ENCODE assay signal across 11 mouse cellular contexts in the genomic region with DNA sequence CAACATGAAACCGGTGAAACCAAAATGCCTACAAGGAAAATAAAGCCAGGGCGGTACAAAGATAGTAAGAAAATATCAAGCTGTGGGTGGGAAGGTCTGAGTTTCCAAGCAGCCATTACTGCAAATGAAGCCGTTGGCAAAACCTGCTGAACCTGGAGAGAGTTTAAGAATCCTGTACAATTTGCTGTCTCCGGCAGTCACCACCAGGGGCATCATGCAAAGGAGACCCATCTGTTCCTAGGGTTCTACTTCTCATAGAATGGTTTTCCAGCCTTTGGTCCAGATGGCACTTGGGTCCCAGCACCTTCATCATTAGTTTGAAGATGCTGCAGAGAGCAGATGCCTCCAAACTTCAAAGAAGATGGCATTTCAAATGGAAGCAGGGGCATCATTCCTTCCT.
A peak's percentile ranks its signal among the peaks of the same experiment; 100 is the strongest.
DNase-seq lines count a peak whose midpoint lies in the region; ATAC-seq and TF ChIP-seq lines count a peak whose summit lies in the region.
"Had no signal": no experiment of that assay in that cellular context is flagged by ENCODE, and none has a peak within 500 bp of the region (broad histone marks: within the 10 kb centered on the region; RNA-seq: fewer than 3 reads in every experiment).

No protein-coding gene starts in this region.

- H3K4me3 ChIP-seq in cerebellum, adult 2 months (replicated peaks; ENCODE audit: insufficient read depth, low read depth, low read length): no peak overlapping the region
- no peak overlapping the region for H3K4me3 ChIP-seq in layer of hippocampus, adult 2 months
- no peak overlapping the region for H3K4me3 ChIP-seq in forebrain, embryonic 11.5 days (ENCODE audit: low read depth, low read length)
- H3K4me3 ChIP-seq: limb, embryonic 13.5 days; midbrain, embryonic 15.5 days had no signal

- TF ChIP-seq CTCF in cerebellum, adult 2 months (IDR thresholded peaks at IDR 0.05; ENCODE audit: borderline replicate concordance, insufficient read depth, low read depth, low read length): peak; percentile 35; the same call in 1 of the 2 replicates
- peak; percentile 67 for TF ChIP-seq CTCF in layer of hippocampus, adult 2 months (conservative IDR thresholded peaks at IDR 0.05)

- H3K27ac ChIP-seq in cerebellum, adult 2 months (ENCODE audit: insufficient read depth, low read length): no peak overlapping the region
- no peak overlapping the region for H3K27ac ChIP-seq in layer of hippocampus, adult 2 months
- no peak overlapping the region for H3K27ac ChIP-seq in forebrain, embryonic 11.5 days (ENCODE audit: low read depth, low read length)
- H3K27ac ChIP-seq: limb, embryonic 13.5 days; midbrain, embryonic 15.5 days had no signal

- no peak for ATAC-seq in forebrain, embryonic 11.5 days (replicated peaks; ENCODE audit: low FRiP score)
- ATAC-seq: midbrain, embryonic 15.5 days had no signal

- H3K4me2 ChIP-seq in forebrain, embryonic 11.5 days (ENCODE audit: low read depth, low read length, severe bottlenecking): no peak overlapping the region
- H3K4me2 ChIP-seq: heart, embryonic 11.5 days; limb, embryonic 13.5 days; midbrain, embryonic 15.5 days had no signal

- H3K9ac ChIP-seq in forebrain, embryonic 11.5 days (ENCODE audit: low read length): no peak overlapping the region
- H3K9ac ChIP-seq: limb, embryonic 13.5 days; midbrain, embryonic 15.5 days had no signal

- H3K36me3 ChIP-seq in forebrain, embryonic 11.5 days (ENCODE audit: control insufficient read depth, insufficient read depth, low read length): no peaks in the 10 kb centered on the region
- H3K36me3 ChIP-seq: limb, embryonic 13.5 days; midbrain, embryonic 15.5 days had no signal

- DNase-seq in cerebellum, adult 2 months: peak; percentile 6 to 9
- DNase-seq in cerebellum, adult 11 months: no peak
- DNase-seq in layer of hippocampus, adult 2 months (ENCODE audit: low spot score in 2 of 2): no peak
- DNase-seq in layer of hippocampus, postnatal 25 days (ENCODE audit: extremely low spot score in 1 of 2, low spot score in 1 of 2): no peak
- DNase-seq in ZHBTc4 (ENCODE audit: low read depth, low spot score): peak; percentile 14
- peak; percentile 8 for DNase-seq in naive thymus-derived CD4-positive, alpha-beta T cell, adult 2 months (ENCODE audit: low read depth)
- DNase-seq in frontal cortex, postnatal 36 days (ENCODE audit: low spot score in 2 of 2): no peak
- DNase-seq in forebrain, embryonic 11.5 days (ENCODE audit: low spot score): no peak

- H3K27me3 ChIP-seq in cerebellum, adult 2 months (ENCODE audit: control insufficient read depth, insufficient read depth, low read length): no peaks in the 10 kb centered on the region
- no peaks in the 10 kb centered on the region for H3K27me3 ChIP-seq in forebrain, embryonic 11.5 days (ENCODE audit: control insufficient read depth, insufficient read depth, low read length)
- H3K27me3 ChIP-seq: limb, embryonic 13.5 days; midbrain, embryonic 15.5 days had no signal

- TF ChIP-seq POLR2A in cerebellum, adult 2 months (IDR thresholded peaks at IDR 0.05; ENCODE audit: borderline replicate concordance, insufficient read depth, low read length): no peak

- WGBS in cerebellum, adult 2 months: 36% methylated on average over 4 of the region's 4 CpGs
- WGBS in forebrain, embryonic 11.5 days: 54% methylated on average over 4 of the region's 4 CpGs

- no peaks in the 10 kb centered on the region for H3K9me3 ChIP-seq in forebrain, embryonic 11.5 days (ENCODE audit: control insufficient read depth, low read length)
- H3K9me3 ChIP-seq: limb, embryonic 13.5 days; midbrain, embryonic 15.5 days had no signal

- H3K4me1 ChIP-seq in cerebellum, adult 2 months (ENCODE audit: control insufficient read depth, insufficient read depth, low read length): no peaks in the 10 kb centered on the region
- no peaks in the 10 kb centered on the region for H3K4me1 ChIP-seq in forebrain, embryonic 11.5 days (replicated peaks; ENCODE audit: control insufficient read depth, insufficient read depth, low read length)
- H3K4me1 ChIP-seq: limb, embryonic 13.5 days; midbrain, embryonic 15.5 days had no signal

Comparison
In these comparisons a context has a peak if more than half of its experiments do, and no peak if none do; other contexts are left out.
1. DNase-seq: peak in cerebellum, adult 2 months (2 of 2), ZHBTc4 (single experiment) and naive thymus-derived CD4-positive, alpha-beta T cell, adult 2 months (single experiment); none in cerebellum, adult 11 months (single experiment), layer of hippocampus, adult 2 months (0 of 2), layer of hippocampus, postnatal 25 days (0 of 2), frontal cortex, postnatal 36 days (0 of 2) and forebrain, embryonic 11.5 days (single experiment).